Mouse (Mus musculus) forebrain, embryonic 10.5 days (tissue): ENCODE measurements around the gene 9430038I01Rik. TPM values are rescaled to one million over a fixed set of nuclear protein-coding genes. Genes with fewer than 3 reads are reported as not detected.

Experiments
- DNase-seq: peaks from one replicate; pipeline ENCODE4 v3.0.0-alpha.2; 2017; ENCODE audit warnings: low spot score; ENCODE audit errors: extremely low spot score
- H3K27ac ChIP-seq: fragments of 300-500 bp; sonication (generic); 2 replicates; pipeline ENCODE4 v1.5.1; 2016; ENCODE audit warnings: mild to moderate bottlenecking
- H3K27me3 ChIP-seq: fragments of 300-500 bp; sonication (generic); 2 replicates; pipeline ENCODE4 v1.6.1; 2016; ENCODE audit warnings: mild to moderate bottlenecking; ENCODE audit not compliant: poor library complexity, severe bottlenecking
- H3K36me3 ChIP-seq: fragments of 300-500 bp; sonication (generic); replicated peaks from 2 replicates; pipeline ENCODE4 v1.6.1; 2016; ENCODE audit warnings: mild to moderate bottlenecking, moderate library complexity
- H3K4me1 ChIP-seq: fragments of 300-500 bp; sonication (generic); 2 replicates; pipeline ENCODE4 v1.6.1; 2016
- H3K4me3 ChIP-seq: fragments of 300-500 bp; sonication (generic); 2 replicates; pipeline ENCODE4 v1.5.1; 2016; ENCODE audit warnings: mild to moderate bottlenecking, moderate library complexity
- H3K9me3 ChIP-seq: fragments of 300-500 bp; sonication (generic); 2 replicates; pipeline ENCODE4 v1.6.1; 2016; ENCODE audit warnings: mild to moderate bottlenecking, moderate library complexity
- WGBS: fragments of 180-500 bp; shearing (Covaris S2); methylation state at CpG from one replicate; pipeline ENCODE4 v1.1.7; 2016; 5-methylcytosine and 5-hydroxymethylcytosine counted together
- polyA plus RNA-seq: library from polyadenylated mRNA; unstranded; fragments of >200 nt; fragmentation: Nextera tagmentation; extraction: Ambion mirVana; gene quantifications from 2 replicates; pipeline ENCODE4 v1.2.1, GENCODE M21; 2016

Gene 9430038I01Rik
- polyA plus RNA-seq, 1 experiment from 2014 or later, result 23.0 TPM

DNA sequence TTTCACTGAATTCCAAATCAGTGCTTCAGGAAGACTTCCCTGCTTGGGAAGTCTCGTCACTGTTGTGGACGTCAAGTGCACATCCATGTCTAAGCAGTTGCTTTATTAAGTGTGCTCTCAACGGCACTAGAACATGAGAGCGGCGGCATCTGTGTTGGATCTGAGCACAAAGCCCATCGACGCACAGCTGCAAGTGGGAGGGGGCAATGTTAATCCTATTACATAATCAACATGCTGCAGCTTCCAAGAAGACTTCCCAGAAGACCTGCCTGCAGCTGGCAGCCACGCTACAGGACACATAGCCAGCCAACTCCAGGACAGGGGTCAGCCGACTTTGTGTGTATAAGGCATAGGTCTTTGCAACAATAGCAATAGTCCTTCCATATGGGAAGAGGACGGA is 64.5 kb downstream of the 9430038I01Rik start:
- 69% methylated on average over 10 of the region's 10 CpGs for WGBS
- Histone ChIP-seq H3K36me3 (no peaks in the 10 kb centered on the region), H3K9me3 (no peaks in the 10 kb centered on the region)

DNA sequence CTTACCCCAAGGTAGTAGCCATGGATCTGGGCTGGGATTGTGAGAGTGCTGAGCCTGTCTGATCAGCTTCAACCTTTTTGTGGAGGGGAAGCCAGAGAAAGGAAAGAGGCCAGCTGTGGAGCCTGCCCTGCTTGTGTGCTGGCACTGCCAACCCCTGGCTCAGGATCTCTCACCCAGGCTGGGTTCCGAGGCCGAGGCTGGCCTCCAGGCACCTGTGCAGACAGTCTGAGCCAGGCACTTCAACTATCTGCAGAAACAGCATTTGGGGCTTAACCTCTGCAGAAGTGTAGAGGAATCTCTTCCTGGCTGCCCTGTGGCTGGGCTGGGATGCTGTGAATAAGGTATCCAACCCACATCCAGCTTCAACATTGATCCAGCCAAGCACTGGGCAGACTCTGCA is 76.6 kb downstream of the 9430038I01Rik start:
- H3K9me3 ChIP-seq, result no peaks in the 10 kb centered on the region
- no peaks in the 10 kb centered on the region for H3K4me1 ChIP-seq
- no peak overlapping the region for H3K4me3 ChIP-seq
- WGBS, result 93% methylated on average over 2 of the region's 2 CpGs
- no peaks in the 10 kb centered on the region for H3K36me3 ChIP-seq
- no peak overlapping the region for H3K27ac ChIP-seq
- peaks cover 17% of the 10 kb centered on the region for H3K27me3 ChIP-seq
- DNase-seq, result no peak

More for the DNA sequence above, 64.5 kb downstream of the 9430038I01Rik start:
- Histone ChIP-seq H3K4me1 (peaks cover 14% of the 10 kb centered on the region), H3K4me3 (no peak overlapping the region), H3K27me3 (no peaks in the 10 kb centered on the region), H3K27ac (no peak overlapping the region)
- DNase-seq, result no peak

Other genes starting within 250 kb of the 9430038I01Rik start
- 1.3 TPM in 2 replicates for gene Ebf3, start 96.3 kb downstream of the 9430038I01Rik start, polyA plus RNA-seq
- gene Glrx3, start 26.9 kb upstream of the 9430038I01Rik start, polyA plus RNA-seq, result 301 and 302 TPM in 2 replicates